Mouse (Mus musculus): Measurements from ENCODE around the gene Tor4a.

Gene Tor4a

GRCm38 (mm10) chr2:25225811-25226379 is 29.2 kb upstream of the Tor4a start:
- intact Hi-C loops (cut with DNase I): no loop called here

DNA sequence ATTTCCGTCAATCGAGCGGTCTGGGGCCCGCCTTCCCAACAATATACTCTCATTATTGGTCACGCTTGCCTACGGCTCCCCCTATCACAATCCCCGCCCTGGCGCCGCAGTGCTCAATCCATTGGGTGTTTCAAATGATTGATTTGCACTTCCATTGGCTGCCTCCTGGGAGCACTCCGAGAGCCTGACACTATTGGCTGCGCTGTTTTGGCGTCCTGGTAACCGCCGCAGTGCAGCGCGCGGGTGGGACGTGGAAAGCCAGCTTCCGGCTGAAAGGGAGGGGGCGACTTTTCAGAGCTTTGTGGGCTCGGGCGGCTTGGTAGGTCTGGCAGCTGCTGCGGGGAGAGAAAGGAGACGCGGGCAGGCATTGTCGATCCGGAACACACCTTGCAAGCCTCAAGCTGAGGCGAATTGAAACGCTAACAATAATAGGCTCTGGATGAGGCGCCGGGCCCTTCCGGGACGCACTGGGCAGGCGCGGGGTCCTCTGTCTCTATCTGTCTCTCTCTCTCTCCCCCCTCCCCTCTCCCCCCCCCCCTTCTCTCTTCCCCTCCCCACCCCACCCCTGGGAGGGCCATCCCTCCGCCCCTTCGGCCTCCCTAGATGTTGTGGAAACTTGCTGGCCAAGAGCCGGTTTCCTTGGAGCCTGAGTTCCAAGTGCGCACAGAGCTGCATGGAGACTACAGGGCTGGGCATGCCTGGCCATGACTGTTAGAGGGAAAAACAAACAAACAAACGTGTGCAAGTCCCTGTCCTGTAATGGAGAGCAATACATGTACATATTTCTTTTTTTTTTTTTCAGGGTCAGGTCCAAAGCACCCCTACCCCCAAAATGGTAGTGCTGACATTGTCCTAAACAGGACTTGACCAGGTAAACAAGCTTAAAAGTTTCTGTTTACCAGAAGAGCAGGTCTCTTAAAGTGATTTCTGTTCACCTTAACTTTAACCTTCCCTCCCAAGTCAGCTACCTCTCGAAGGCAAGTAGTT is 28.4 kb upstream of the Tor4a start:
- intact Hi-C loops (cut with DNase I): no loop called here

- intact Hi-C loops (cut with DNase I): no loop called here
Observed at GRCm38 (mm10) chr2:25224492-25224765, 27.7 kb upstream of the Tor4a start, which contains the start of gene Tubb4b. Gene Tubb4b (minus strand): TSS chr2:25224702.

GRCm38 (mm10) chr2:25223681-25224491 is 27.2 kb upstream of the Tor4a start:
- intact Hi-C loops (cut with DNase I): no loop called here

- intact Hi-C loops (cut with DNase I): no loop called here
Observed at GRCm38 (mm10) chr2:25221331-25221772, 24.7 kb upstream of the Tor4a start.

DNA sequence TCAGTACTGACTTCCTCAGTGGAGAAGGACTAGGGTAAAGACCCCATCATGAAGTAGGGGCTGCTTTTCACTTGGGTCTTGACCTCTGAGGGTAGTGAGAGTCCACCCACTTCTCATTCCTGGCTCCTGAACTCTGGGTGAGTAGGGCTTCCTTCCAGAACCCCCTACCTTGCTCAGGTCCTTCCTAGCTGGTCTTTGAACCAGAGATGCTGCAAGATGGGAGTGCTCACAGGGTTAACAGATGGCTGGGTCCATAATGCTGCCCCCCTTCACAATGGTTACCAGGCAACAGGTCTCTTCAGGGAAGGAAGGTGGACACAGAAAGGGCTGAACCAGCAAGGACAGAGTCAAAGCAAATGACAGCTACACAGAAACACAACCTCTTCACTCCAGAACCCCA is 21.8 kb upstream of the Tor4a start, which contains the start of gene Fam166a:
Gene Fam166a (plus strand): TSS at position 301 of the 400 bp plus-strand sequence.
- intact Hi-C loops (cut with DNase I): no loop called here

DNA sequence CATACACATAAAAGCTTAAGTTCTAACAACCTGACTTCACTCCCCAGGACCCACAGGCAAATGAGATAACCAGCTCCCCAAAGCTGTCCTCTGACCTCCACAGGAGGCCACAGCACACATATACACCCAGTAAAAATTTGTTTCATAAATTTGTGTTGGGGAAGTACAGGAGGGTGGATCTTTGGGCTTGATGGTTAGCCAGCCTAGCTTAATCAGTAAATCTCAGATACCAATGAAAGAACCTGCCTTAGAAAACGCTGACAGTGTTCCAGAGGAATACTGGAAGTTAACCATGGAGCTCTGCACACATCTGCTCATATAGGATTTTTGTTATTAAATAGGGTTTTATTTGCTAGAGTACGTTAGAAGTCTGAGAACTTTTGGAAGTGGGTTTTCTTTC is 21.0 kb upstream of the Tor4a start:
- intact Hi-C loops (cut with DNase I): no loop called here

DNA sequence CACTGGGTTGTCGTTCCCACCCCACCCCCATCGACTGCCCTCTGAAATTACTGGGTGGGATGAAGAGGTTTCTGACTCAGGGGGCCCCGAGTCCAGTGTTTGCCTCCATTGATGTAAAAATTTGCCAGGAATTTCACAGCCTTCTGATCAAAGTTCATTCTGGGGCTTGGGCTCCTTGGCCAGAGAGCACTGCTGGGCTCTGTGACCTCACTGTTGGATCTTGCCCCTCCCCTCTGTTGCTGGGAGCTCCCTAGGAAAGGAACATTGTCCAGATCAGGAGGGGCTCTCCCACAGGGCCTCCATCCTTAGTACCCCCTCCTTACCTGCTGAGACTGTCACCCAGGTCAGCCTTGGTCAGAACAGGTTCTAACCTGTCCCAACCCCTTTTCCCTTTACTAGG is 17.8 kb upstream of the Tor4a start, which contains the start of gene Stpg3:
Gene Stpg3 (minus strand): TSS at position 194 of the 400 bp plus-strand sequence.
- intact Hi-C loops (cut with DNase I): no loop called here

- intact Hi-C loops (cut with DNase I): no loop called here
Observed at GRCm38 (mm10) chr2:25213266-25213865, 16.7 kb upstream of the Tor4a start.

- intact Hi-C loops (cut with DNase I): no loop called here
Observed at GRCm38 (mm10) chr2:25211121-25211670, 14.5 kb upstream of the Tor4a start, which contains the start of gene Nelfb. Gene Nelfb (minus strand): TSS chr2:25211489.

DNA sequence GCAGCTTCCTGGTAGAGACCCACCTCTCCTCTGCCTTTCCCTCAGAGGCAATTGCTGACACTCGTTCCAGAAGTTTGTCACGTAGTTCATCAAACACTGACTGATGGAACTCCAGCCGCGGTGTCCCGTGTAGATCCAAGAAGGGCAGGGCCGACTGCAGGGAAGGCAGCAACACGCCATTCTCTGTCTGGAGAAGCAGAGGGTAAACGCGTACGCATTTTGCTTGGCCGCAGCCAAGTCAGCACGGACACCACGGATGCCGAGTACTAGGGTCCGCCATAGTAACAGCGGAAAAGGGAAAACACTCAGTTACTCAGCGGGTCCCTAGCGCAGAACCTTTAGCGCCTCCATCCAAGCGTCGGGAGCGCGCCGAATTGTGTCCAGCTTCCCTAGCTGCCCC is 14.0 kb upstream of the Tor4a start:
- intact Hi-C loops (cut with DNase I): no loop called here

GRCm38 (mm10) chr2:25207593-25207992 is 10.9 kb upstream of the Tor4a start:
- intact Hi-C loops (cut with DNase I): no loop called here

GRCm38 (mm10) chr2:25203631-25204214 is 7.0 kb upstream of the Tor4a start:
- intact Hi-C loops (cut with DNase I): no loop called here

GRCm38 (mm10) chr2:25200631-25201030 is 3.9 kb upstream of the Tor4a start:
- intact Hi-C loops (cut with DNase I): no loop called here

- intact Hi-C loops (cut with DNase I): loop anchor here (10.0 kb wide), 1 partner anchor 137 kb away; the partner anchor contains the start of gene Man1b1
Observed at GRCm38 (mm10) chr2:25197946-25198345, 1.3 kb upstream of the Tor4a start.

DNA sequence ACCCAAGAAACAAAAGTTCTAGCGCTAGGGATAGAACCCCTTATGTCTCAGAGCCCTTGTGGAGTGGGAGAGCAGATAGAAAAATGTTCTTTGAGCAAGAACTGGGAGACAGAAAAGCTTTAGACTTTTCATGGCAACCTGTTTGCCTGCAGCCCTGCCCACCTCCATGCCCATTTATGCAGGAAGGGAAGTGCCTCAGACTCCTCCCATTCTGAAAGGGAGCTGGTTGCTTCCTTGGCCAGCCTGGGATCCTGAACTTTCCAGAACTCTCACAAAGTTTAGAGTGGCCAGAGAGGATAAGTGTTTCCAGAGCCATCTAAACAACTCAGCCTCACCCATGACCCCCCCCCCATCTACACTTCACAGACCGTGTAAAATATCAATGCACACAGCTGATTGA is 505 bp upstream of the Tor4a start:
- intact Hi-C loops (cut with DNase I): loop anchor here (10.0 kb wide), 1 partner anchor 138 kb away; the partner anchor contains the start of gene Man1b1

GRCm38 (mm10) chr2:25195211-25196156 is 1.2 kb downstream of the Tor4a start:
- intact Hi-C loops (cut with DNase I): loop anchor here (10.0 kb wide), 1 partner anchor 139 kb away; the partner anchor contains the start of gene Man1b1

DNA sequence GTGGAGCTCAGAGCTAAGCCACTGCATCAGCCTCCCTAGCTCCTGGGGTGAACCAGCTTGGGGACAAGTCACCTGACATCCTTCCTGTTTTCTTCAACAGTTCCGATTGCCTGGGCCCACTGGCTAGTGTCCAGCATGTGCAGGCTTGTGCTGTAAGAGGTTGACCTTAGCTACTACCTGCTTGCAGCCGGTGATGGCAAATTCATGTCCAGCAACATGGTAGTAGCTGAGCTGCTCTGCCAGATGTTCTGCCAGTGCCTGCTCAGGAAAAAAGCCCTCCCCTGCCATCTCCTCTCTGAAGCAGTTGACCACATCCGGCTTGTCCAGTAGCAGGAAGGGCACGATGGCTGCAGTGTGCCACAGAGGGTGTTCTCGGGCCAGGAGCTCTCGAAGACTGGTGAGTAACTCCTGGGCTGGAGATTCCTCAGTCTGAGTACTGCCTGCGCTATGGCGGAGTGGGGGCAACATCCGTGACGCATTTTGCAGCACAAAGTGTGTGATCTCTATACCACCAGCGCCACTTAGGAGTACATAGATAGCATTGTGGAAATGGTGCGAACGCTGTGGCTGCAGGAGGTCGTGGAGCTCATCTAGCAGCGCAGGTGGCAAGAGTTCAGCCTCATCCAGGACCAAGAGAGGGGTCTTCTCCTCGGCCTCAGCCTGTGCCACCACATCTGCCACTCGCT is 2.1 kb downstream of the Tor4a start:
- intact Hi-C loops (cut with DNase I): loop anchor here (10.0 kb wide), 1 partner anchor 140 kb away; the partner anchor contains the start of gene Man1b1

Data from adrenal gland (tissue).